Mouse (Mus musculus) stomach, embryonic 14.5 days (tissue): ENCODE measurements around the gene Insc. TPM values are rescaled to one million over a fixed set of nuclear protein-coding genes. Genes with fewer than 3 reads are reported as not detected.
"Not testable (repeated sequence)": the region's sequence is repeated elsewhere in the genome, so short reads cannot be mapped to it uniquely, and the experiment has no call there.

Experiments used
- ATAC-seq: fragments of 200-750 bp; cut with Nextera tagmentation; 2 replicates; pipeline ENCODE4 v1.8.0; 2017; ENCODE audit warnings: low read depth, moderate TSS enrichment; ENCODE audit not compliant: insufficient number of reproducible peaks, insufficient read depth, low FRiP score
- H3K27ac ChIP-seq: fragments of 300-500 bp; sonication (generic); 2 replicates; pipeline ENCODE4 v1.5.1; 2014; ENCODE audit warnings: mild to moderate bottlenecking, low read length, moderate library complexity, mixed read lengths
- H3K27me3 ChIP-seq: fragments of 300-500 bp; sonication (generic); 2 replicates; pipeline ENCODE4 v1.6.1; 2014; ENCODE audit warnings: low read length, control low read depth, mixed read lengths; ENCODE audit not compliant: control insufficient read depth, insufficient read depth
- H3K36me3 ChIP-seq: fragments of 300-500 bp; sonication (generic); 2 replicates; pipeline ENCODE4 v1.6.1; 2014; ENCODE audit warnings: mild to moderate bottlenecking, control low read depth, low read length, moderate library complexity, mixed read lengths; ENCODE audit not compliant: control insufficient read depth, insufficient read depth
- H3K4me1 ChIP-seq: fragments of 300-500 bp; sonication (generic); 2 replicates; pipeline ENCODE4 v1.6.1; 2014; ENCODE audit warnings: low read length, control low read depth, mixed read lengths; ENCODE audit not compliant: control insufficient read depth, insufficient read depth
- H3K4me2 ChIP-seq: fragments of 300-500 bp; sonication (generic); replicated peaks from 2 replicates; pipeline ENCODE4 v1.6.1; 2014; ENCODE audit warnings: low read depth, low read length, control low read depth
- H3K4me3 ChIP-seq: fragments of 300-500 bp; sonication (generic); 2 replicates; pipeline ENCODE4 v1.5.1; 2014; ENCODE audit warnings: low read depth, low read length, control low read depth
- H3K9ac ChIP-seq: fragments of 300-500 bp; sonication (generic); replicated peaks from 2 replicates; pipeline ENCODE4 v1.6.1; 2014; ENCODE audit warnings: low read depth, mild to moderate bottlenecking, control low read depth, low read length, moderate library complexity, mixed read lengths
- H3K9me3 ChIP-seq: fragments of 300-500 bp; sonication (generic); 2 replicates; pipeline ENCODE4 v1.6.1; 2016; ENCODE audit warnings: low read depth, low read length, control low read depth; ENCODE audit not compliant: control insufficient read depth
- WGBS: fragments of 180-500 bp; shearing (Covaris S2); extraction: QIAGEN DNeasy Blood & Tissue Kit; methylation state at CpG from one replicate; pipeline ENCODE4 v1.1.7; 2014; 5-methylcytosine and 5-hydroxymethylcytosine counted together
- polyA plus RNA-seq: library from polyadenylated mRNA; unstranded; fragments of >200 nt; fragmentation: Nextera tagmentation; extraction: Ambion mirVana; gene quantifications from 2 replicates; pipeline ENCODE4 v1.2.1, GENCODE M21; 2014

Gene Insc
- polyA plus RNA-seq, 1 experiment from 2014 or later: 18.1 TPM

DNA sequence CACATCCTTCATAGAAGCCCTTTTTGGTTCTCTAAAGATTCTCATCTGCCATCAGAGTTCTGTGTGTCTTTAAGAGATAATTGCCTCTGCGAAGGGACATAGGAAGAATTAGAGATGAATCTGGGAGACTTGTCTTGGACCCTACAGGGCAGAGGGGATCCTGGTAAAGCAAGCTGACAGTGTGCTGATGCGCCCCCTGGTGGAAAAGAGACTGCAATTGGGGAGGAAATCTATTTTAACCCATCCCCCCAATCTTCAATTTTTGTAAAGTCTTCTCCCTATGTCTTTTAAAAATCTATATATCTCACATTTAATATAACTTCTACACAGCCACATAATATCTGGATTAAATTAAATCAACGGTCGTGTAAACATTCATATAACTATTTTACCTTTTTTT lies 13.8 kb upstream of the Insc start:
- not testable (repeated sequence) for H3K27ac ChIP-seq, H3K4me3 ChIP-seq, H3K4me1 ChIP-seq, H3K27me3 ChIP-seq, H3K9ac ChIP-seq, ATAC-seq, H3K9me3 ChIP-seq, H3K4me2 ChIP-seq, H3K36me3 ChIP-seq
- WGBS: 68% methylated on average over 4 of the region's 4 CpGs

DNA sequence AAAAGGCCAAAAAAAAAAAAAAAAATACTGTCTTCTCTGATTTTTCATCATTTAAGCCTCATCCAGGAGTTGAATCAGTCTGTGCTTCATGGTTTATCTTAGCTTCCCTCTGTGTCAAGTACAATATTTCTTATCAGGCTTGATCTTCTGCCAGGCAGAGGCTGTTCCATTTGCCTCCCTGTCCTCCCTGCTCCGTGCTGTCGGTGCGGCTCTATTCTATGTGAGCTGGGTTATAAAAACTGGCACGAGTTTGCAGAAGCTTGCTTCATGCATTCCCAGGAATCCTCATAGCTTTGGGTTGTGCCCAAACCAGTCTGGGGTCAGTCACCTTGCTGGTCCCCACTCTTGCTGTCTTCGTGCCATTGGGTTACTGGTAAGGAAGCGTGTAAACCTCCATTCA lies 12.3 kb upstream of the Insc start:
- Histone ChIP-seq H3K4me3 (no peak overlapping the region), H3K27me3 (no peaks in the 10 kb centered on the region), H3K9me3 (no peaks in the 10 kb centered on the region), H3K9ac (no peak overlapping the region), H3K27ac (no peak overlapping the region), H3K36me3 (no peaks in the 10 kb centered on the region), H3K4me1 (no peaks in the 10 kb centered on the region), H3K4me2 (no peak overlapping the region)
- WGBS: 76% methylated on average over 6 of the region's 6 CpGs
- no peak for ATAC-seq

GRCm38 (mm10) chr7:114731700-114732099 lies 11.8 kb upstream of the Insc start:
- ATAC-seq, H3K4me1 ChIP-seq, H3K9me3 ChIP-seq, H3K4me3 ChIP-seq, H3K4me2 ChIP-seq, H3K27me3 ChIP-seq, H3K27ac ChIP-seq, H3K36me3 ChIP-seq, H3K9ac ChIP-seq: not testable (repeated sequence)
- 38% methylated on average over 4 of the region's 4 CpGs for WGBS

- H3K9ac ChIP-seq: no peak overlapping the region
- H3K4me1 ChIP-seq: no peaks in the 10 kb centered on the region
- no peaks in the 10 kb centered on the region for H3K36me3 ChIP-seq
- WGBS: 84% methylated on average over 5 of the region's 5 CpGs
- ATAC-seq: no peak
- no peaks in the 10 kb centered on the region for H3K27me3 ChIP-seq
- H3K4me3 ChIP-seq: no peak overlapping the region
- H3K9me3 ChIP-seq: no peaks in the 10 kb centered on the region
- no peak overlapping the region for H3K4me2 ChIP-seq
- H3K27ac ChIP-seq: no peak overlapping the region
Observed at GRCm38 (mm10) chr7:114736256-114736655, 7.2 kb upstream of the Insc start.

GRCm38 (mm10) chr7:114738166-114738565 lies 5.3 kb upstream of the Insc start:
- H3K27me3 ChIP-seq: no peaks in the 10 kb centered on the region
- H3K27ac ChIP-seq: no peak overlapping the region
- H3K9me3 ChIP-seq: no peaks in the 10 kb centered on the region
- ATAC-seq: no peak
- H3K4me3 ChIP-seq: no peak overlapping the region
- H3K9ac ChIP-seq: no peak overlapping the region
- no peak overlapping the region for H3K4me2 ChIP-seq
- no peaks in the 10 kb centered on the region for H3K36me3 ChIP-seq
- H3K4me1 ChIP-seq: no peaks in the 10 kb centered on the region

DNA sequence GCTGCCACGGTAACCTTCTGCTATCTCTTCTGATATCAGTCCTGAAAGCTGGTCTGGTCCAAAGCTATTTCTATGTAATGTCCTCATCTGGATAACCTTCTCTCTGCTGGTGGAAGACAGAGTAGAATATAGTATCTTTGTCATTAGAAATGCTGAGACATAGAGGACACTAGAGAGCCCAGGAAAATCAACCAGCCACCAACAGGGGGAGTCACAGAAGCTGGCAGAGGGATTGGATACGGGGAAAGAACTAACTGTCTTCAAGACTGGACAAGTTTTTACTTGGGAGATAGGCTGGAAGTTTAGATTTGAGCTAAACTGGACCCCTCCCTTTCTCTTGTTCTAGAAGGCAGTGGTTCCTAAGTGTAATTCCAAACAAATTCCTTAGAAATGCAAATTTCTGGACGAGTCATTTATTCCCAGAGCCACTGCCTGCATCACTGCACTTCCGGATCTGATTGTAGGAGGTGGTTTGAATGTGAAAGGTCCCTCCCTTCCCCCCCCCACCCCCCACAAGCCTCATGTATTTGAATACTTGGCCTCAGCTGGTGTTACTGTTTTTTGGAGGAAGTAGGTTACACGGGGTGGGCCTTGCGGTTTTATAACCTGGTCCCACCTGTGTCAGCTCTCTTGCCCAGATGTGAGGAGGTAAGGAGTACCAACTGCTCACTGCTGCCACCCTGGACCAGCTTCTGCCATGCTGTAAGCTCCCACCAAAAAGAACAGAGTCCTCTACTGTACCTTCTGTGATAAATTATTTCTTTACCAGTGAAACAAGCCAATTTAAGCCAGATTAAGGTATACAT lies 2.9 kb upstream of the Insc start:
- ATAC-seq: no peak

GRCm38 (mm10) chr7:114744639-114745245 lies 1.2 kb downstream of the Insc start:
- no peak; the same call in 1 of the 2 replicates for ATAC-seq
- peaks cover 14% of the 10 kb centered on the region; the same call in 1 of the 2 replicates for H3K4me1 ChIP-seq
- no peaks in the 10 kb centered on the region for H3K9me3 ChIP-seq
- no peaks in the 10 kb centered on the region for H3K36me3 ChIP-seq
- H3K4me3 ChIP-seq: no peak overlapping the region
- 55% methylated on average over 3 of the region's 3 CpGs for WGBS
- no peaks in the 10 kb centered on the region for H3K27me3 ChIP-seq
- no peak overlapping the region for H3K9ac ChIP-seq
- peak overlapping the region; percentile 71 for H3K4me2 ChIP-seq
- no peak overlapping the region for H3K27ac ChIP-seq

More for the DNA sequence above, 2.9 kb upstream of the Insc start:
- H3K9me3 ChIP-seq: no peaks in the 10 kb centered on the region
- no peak overlapping the region for H3K4me2 ChIP-seq
- H3K4me3 ChIP-seq: no peak overlapping the region
- H3K36me3 ChIP-seq: no peaks in the 10 kb centered on the region
- H3K9ac ChIP-seq: no peak overlapping the region
- no peaks in the 10 kb centered on the region for H3K27me3 ChIP-seq
- H3K4me1 ChIP-seq: peaks cover 10% of the 10 kb centered on the region; the same call in 1 of the 2 replicates
- 53% methylated on average over 6 of the region's 6 CpGs for WGBS
- no peak overlapping the region for H3K27ac ChIP-seq

DNA sequence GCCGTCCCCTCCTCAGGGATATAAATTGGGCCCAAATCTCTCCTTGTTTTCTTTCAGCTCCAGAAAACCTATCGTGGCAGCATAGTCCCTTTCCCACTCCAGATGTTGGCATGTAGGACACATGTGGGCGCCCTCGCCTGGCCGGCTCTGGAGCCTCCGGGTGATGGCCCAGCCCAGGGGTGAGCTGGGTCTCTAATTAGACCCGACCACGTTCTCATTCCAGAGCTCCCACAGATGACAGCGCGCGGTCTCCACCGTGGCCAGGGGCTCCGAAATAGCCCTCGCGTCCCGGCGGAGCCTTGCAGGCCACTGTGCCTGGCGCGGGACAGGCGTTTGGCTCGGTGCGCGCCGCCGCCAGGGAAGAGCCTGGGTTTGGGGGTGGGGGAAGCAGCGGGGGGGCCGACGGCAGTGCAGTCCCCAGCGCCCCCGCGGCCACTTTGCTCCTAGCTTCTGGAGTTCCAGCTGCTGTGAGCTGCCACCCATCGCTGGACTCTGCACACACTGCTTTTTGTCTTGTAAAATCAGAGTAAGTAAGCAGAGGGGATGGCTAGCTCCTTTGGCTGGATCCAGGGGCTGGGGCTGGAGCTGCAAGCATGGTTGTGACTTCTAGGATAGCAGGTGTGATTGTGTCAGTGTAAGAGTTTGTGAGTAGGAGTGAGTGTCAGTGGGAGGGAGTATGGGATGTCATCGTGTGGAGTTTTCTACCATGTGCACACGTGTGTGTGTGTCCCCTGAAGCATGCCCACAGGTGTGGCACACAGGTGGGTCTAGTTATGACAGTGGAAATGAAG lies 2.2 kb downstream of the Insc start:
- peak; percentile 11; the same call in 1 of the 2 replicates for ATAC-seq
- Histone ChIP-seq H3K9ac (no peak overlapping the region; the same call in 1 of the 2 replicates), H3K27me3 (no peaks in the 10 kb centered on the region), H3K9me3 (no peaks in the 10 kb centered on the region), H3K27ac (no peak overlapping the region), H3K4me2 (peak overlapping the region; percentile 71), H3K4me1 (peaks cover 14% of the 10 kb centered on the region; the same call in 1 of the 2 replicates), H3K36me3 (no peaks in the 10 kb centered on the region), H3K4me3 (peak overlapping the region; percentile 32)
- 6% methylated on average over 34 of the region's 34 CpGs for WGBS
